Mouse (Mus musculus): ENCODE measurements around the gene Anxa6.

Anxa6 gene

GRCm38 (mm10) chr11:54929744-54930143, 103.5 kb downstream of the Anxa6 start:
- no peak for DNase-seq (ENCODE audit: low spot score)

- no peak for DNase-seq (ENCODE audit: low spot score)
Measured at GRCm38 (mm10) chr11:54929290-54929689, 104.0 kb downstream of the Anxa6 start.

All from retina, embryonic 14.5 days (tissue).